Mouse (Mus musculus) lung, embryonic 16.5 days (tissue): ENCODE results near the gene 1700029P11Rik. TPM values are rescaled to one million over a fixed set of nuclear protein-coding genes. Genes with fewer than 3 reads are reported as not detected.

Experiments
- ATAC-seq: fragments of 200-750 bp; cut with Nextera tagmentation; 2 replicates; pipeline ENCODE4 v1.8.0; 2017; ENCODE audit warnings: low read depth, mild to moderate bottlenecking, moderate library complexity
- H3K27ac ChIP-seq: fragments of 300-500 bp; sonication (generic); 2 replicates; pipeline ENCODE4 v1.5.1; 2014; ENCODE audit warnings: mild to moderate bottlenecking, control low read depth, low read length
- H3K27me3 ChIP-seq: fragments of 300-500 bp; sonication (generic); 2 replicates; pipeline ENCODE4 v1.6.1; 2014; ENCODE audit warnings: low read depth, low read length, mixed read lengths; ENCODE audit not compliant: control insufficient read depth, insufficient read depth
- H3K36me3 ChIP-seq: fragments of 300-500 bp; sonication (generic); 2 replicates; pipeline ENCODE4 v1.6.1; 2014; ENCODE audit warnings: low read length; ENCODE audit not compliant: control insufficient read depth, insufficient read depth
- H3K4me1 ChIP-seq: fragments of 300-500 bp; sonication (generic); replicated peaks from 2 replicates; pipeline ENCODE4 v1.6.1; 2014; ENCODE audit warnings: low read length, mixed read lengths; ENCODE audit not compliant: control insufficient read depth, insufficient read depth
- H3K4me2 ChIP-seq: fragments of 300-500 bp; sonication (generic); 2 replicates; pipeline ENCODE4 v1.6.1; 2014; ENCODE audit warnings: low read depth, low read length, control low read depth
- H3K4me3 ChIP-seq: fragments of 300-500 bp; sonication (generic); 2 replicates; pipeline ENCODE4 v1.5.1; 2014; ENCODE audit warnings: mild to moderate bottlenecking, low read length, control low read depth
- H3K9ac ChIP-seq: fragments of 300-500 bp; sonication (generic); 2 replicates; pipeline ENCODE4 v1.6.1; 2014; ENCODE audit warnings: low read length, control low read depth
- H3K9me3 ChIP-seq: fragments of 300-500 bp; sonication (generic); 2 replicates; pipeline ENCODE4 v1.6.1; 2016; ENCODE audit warnings: low read length; ENCODE audit not compliant: control insufficient read depth
- WGBS: fragments of 180-500 bp; shearing (Covaris S2); extraction: QIAGEN DNeasy Blood & Tissue Kit; methylation state at CpG from one replicate; pipeline ENCODE4 v1.1.7; 2014; 5-methylcytosine and 5-hydroxymethylcytosine counted together
- polyA plus RNA-seq: library from polyadenylated mRNA; unstranded; fragments of >200 nt; fragmentation: Nextera tagmentation; extraction: Ambion mirVana; gene quantifications from 2 replicates; pipeline ENCODE4 v1.2.1, GENCODE M21; 2015

1700029P11Rik gene
- polyA plus RNA-seq, 1 experiment from 2014 or later: not detected

DNA sequence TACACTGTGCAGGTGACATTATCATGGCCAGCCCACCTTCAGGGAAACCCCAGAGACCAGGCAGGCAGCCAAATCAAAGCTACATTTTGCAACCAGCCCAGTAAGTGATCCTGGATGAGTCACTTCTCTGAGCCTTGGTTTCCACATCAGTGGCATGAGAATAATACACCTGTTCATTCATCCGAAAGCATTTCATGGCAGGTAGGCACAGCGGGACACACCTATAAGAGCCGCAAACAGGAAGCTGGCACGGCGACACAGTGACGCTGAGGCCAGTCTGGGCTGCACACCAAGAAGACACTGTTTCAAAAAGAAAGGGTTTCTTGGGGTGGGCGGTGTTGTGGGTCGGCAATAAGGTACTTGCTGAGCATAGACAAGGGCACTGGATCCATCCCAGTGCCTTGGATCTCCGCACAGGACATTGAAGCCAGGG lies 26.2 kb upstream of the 1700029P11Rik start:
- H3K4me3 ChIP-seq: no peak overlapping the region
- no peak overlapping the region for H3K27ac ChIP-seq
- H3K4me1 ChIP-seq: no peaks in the 10 kb centered on the region
- ATAC-seq: no peak
- H3K36me3 ChIP-seq: peaks cover 25% of the 10 kb centered on the region
- no peaks in the 10 kb centered on the region for H3K27me3 ChIP-seq
- no peaks in the 10 kb centered on the region for H3K9me3 ChIP-seq
- no peak overlapping the region for H3K9ac ChIP-seq
- no peak overlapping the region for H3K4me2 ChIP-seq
- 94% methylated on average over 9 of the region's 9 CpGs for WGBS

DNA sequence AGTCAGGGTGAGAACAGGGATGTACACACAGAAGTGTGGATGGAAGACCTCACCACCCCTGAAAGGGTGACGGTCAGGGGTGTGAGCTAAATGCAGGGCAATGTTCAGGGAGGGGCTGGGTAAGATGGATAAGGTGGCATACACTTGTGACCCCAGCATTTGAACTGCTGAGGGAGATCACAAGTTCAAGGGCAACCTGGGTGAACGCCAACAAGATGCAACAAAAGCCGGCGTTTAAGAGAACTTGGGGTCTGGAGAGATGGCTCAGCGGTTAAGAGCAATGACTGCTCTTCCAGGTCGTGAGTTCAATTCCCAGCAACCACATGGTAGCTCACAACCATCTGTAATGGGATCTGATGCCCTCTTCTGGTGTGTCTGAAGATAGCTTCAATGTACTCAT lies 25.6 kb upstream of the 1700029P11Rik start:
- Histone ChIP-seq H3K9ac (no peak overlapping the region), H3K4me2 (no peak overlapping the region), H3K27ac (no peak overlapping the region), H3K4me1 (peaks cover 2% of the 10 kb centered on the region), H3K36me3 (peaks cover 25% of the 10 kb centered on the region), H3K4me3 (no peak overlapping the region), H3K9me3 (no peaks in the 10 kb centered on the region), H3K27me3 (no peaks in the 10 kb centered on the region)
- no peak for ATAC-seq
- WGBS: 82% methylated on average over 6 of the region's 6 CpGs

- Histone ChIP-seq H3K36me3 (peaks cover 25% of the 10 kb centered on the region), H3K4me1 (peaks cover 5% of the 10 kb centered on the region), H3K4me2 (no peak overlapping the region), H3K27ac (no peak overlapping the region), H3K9me3 (no peaks in the 10 kb centered on the region), H3K9ac (no peak overlapping the region), H3K4me3 (no peak overlapping the region), H3K27me3 (no peaks in the 10 kb centered on the region)
- WGBS: 93% methylated on average over 15 of the region's 15 CpGs
- no peak for ATAC-seq
Observed at GRCm38 (mm10) chr15:81955414-81955813, 24.9 kb upstream of the 1700029P11Rik start.

DNA sequence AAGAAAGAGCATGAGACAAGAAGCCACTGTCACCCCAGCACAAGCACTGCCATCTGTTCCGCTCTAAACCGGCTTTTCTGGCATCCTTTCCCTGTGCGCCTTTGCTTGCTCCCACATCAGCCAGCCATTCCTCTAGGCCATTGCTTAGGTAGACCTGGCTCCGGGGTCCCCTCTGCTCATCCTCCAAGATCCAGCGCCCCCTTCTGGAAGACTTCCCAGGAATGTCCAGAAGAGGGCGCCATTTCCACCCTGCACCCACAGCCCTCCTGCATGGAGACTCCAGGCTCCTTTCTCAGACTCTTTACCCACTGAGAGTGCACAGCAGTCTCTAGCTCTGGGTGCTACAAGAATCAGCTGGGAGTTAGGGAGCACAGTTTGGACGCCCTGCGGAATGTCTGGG lies 23.9 kb upstream of the 1700029P11Rik start:
- no peak overlapping the region for H3K4me3 ChIP-seq
- H3K36me3 ChIP-seq: peaks cover 25% of the 10 kb centered on the region
- H3K9me3 ChIP-seq: no peaks in the 10 kb centered on the region
- WGBS: 63% methylated on average over 8 of the region's 8 CpGs
- ATAC-seq: no peak
- no peaks in the 10 kb centered on the region for H3K27me3 ChIP-seq
- peaks cover 5% of the 10 kb centered on the region for H3K4me1 ChIP-seq
- no peak overlapping the region for H3K27ac ChIP-seq
- H3K4me2 ChIP-seq: no peak overlapping the region
- no peak overlapping the region for H3K9ac ChIP-seq

- peaks cover 5% of the 10 kb centered on the region for H3K4me1 ChIP-seq
- H3K36me3 ChIP-seq: peaks cover 19% of the 10 kb centered on the region
- H3K4me2 ChIP-seq: no peak overlapping the region
- H3K27ac ChIP-seq: no peak overlapping the region
- H3K4me3 ChIP-seq: no peak overlapping the region
- H3K27me3 ChIP-seq: no peaks in the 10 kb centered on the region
- 77% methylated on average over 11 of the region's 11 CpGs for WGBS
- no peak overlapping the region for H3K9ac ChIP-seq
- ATAC-seq: no peak
- H3K9me3 ChIP-seq: no peaks in the 10 kb centered on the region
Observed at GRCm38 (mm10) chr15:81957598-81957997, 22.7 kb upstream of the 1700029P11Rik start.

- Histone ChIP-seq H3K4me3 (no peak overlapping the region), H3K4me1 (peaks cover 5% of the 10 kb centered on the region), H3K27ac (no peak overlapping the region), H3K4me2 (no peak overlapping the region), H3K9me3 (no peaks in the 10 kb centered on the region), H3K36me3 (peaks cover 19% of the 10 kb centered on the region), H3K27me3 (no peaks in the 10 kb centered on the region), H3K9ac (no peak overlapping the region)
- no peak for ATAC-seq
- WGBS: 77% methylated on average over 3 of the region's 3 CpGs
Observed at GRCm38 (mm10) chr15:81958906-81959305, 21.4 kb upstream of the 1700029P11Rik start.

GRCm38 (mm10) chr15:81960171-81961077 lies 19.9 kb upstream of the 1700029P11Rik start, which contains the start of gene Pmm1:
Gene Pmm1, minus strand, starts transcription at chr15:81960930.
- H3K9me3 ChIP-seq: no peaks in the 10 kb centered on the region
- H3K27me3 ChIP-seq: no peaks in the 10 kb centered on the region
- peak within 1 kb of the TSS; percentile 70 for H3K9ac ChIP-seq
- H3K36me3 ChIP-seq: peaks cover 7% of the 10 kb centered on the region; the same call in 1 of the 2 replicates
- under 1% methylated on average over 71 of the region's 77 CpGs for WGBS
- peaks cover 5% of the 10 kb centered on the region for H3K4me1 ChIP-seq
- peak within 1 kb of the TSS; percentile 82 for H3K27ac ChIP-seq
- peak; percentile 99 for ATAC-seq
- peak within 1 kb of the TSS; percentile 68 for H3K4me3 ChIP-seq
- peak within 1 kb of the TSS; percentile 96 for H3K4me2 ChIP-seq

GRCm38 (mm10) chr15:81961078-81961451 lies 19.3 kb upstream of the 1700029P11Rik start:
- no peak; the same call in 1 of the 2 replicates for ATAC-seq

DNA sequence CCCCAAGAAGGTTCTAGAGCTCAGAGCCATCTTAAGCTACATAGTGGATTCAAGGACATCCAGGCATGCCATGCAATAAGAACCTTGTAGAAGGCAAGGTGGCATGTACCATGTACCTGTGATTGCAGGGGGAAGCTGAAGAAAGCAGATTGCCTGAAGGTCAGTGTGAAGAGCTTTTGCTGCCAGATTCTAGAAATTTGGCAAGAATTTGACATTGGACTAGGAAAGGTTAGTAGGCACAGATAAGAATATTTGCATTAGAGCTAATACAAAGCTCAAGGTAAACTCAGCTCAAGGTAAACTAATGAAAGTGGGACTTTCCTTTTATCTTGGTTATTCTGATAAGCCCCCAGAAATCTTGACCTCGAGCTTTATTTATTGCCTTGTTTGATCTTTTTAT lies 16.1 kb upstream of the 1700029P11Rik start:
- ATAC-seq: no peak
- Histone ChIP-seq H3K4me3 (no peak overlapping the region), H3K4me2 (no peak overlapping the region), H3K9ac (no peak overlapping the region), H3K36me3 (no peaks in the 10 kb centered on the region), H3K4me1 (peaks cover 5% of the 10 kb centered on the region), H3K27ac (no peak overlapping the region), H3K9me3 (no peaks in the 10 kb centered on the region), H3K27me3 (no peaks in the 10 kb centered on the region)
- WGBS: 26% methylated on average over 1 of the region's 1 CpGs

More at GRCm38 (mm10) chr15:81961078-81961451, 19.3 kb upstream of the 1700029P11Rik start:
- Histone ChIP-seq H3K27me3 (no peaks in the 10 kb centered on the region), H3K4me2 (peak overlapping the region; percentile 96), H3K4me3 (peak overlapping the region; percentile 68), H3K9me3 (no peaks in the 10 kb centered on the region), H3K36me3 (peaks cover 4% of the 10 kb centered on the region; the same call in 1 of the 2 replicates), H3K9ac (peak overlapping the region; percentile 56), H3K4me1 (peaks cover 5% of the 10 kb centered on the region), H3K27ac (no peak overlapping the region)
- 0% methylated on average over 4 of the region's 8 CpGs for WGBS
